Mouse (Mus musculus) C2C12 (cell line): Measurements from ENCODE around the gene Banp. TPM values are rescaled to one million over a fixed set of nuclear protein-coding genes. Genes with fewer than 3 reads are reported as not detected.

Experiments used
- H3K27me3 ChIP-seq: one replicate; pipeline ENCODE4 v1.6.1; 2011; ENCODE audit not compliant: control insufficient read depth, insufficient read depth, insufficient read length
- H3K36me3 ChIP-seq: one replicate; pipeline ENCODE4 v1.6.1; 2011; ENCODE audit not compliant: control insufficient read depth, insufficient read depth
- H3K4me3 ChIP-seq: one replicate; pipeline ENCODE4 v1.5.1; 2011; ENCODE audit warnings: mild to moderate bottlenecking, control low read depth; ENCODE audit not compliant: poor library complexity, insufficient read depth, severe bottlenecking
- H3K79me2 ChIP-seq: one replicate; pipeline ENCODE4 v1.6.1; 2011; ENCODE audit not compliant: control insufficient read depth, insufficient read depth
- H3K79me3 ChIP-seq: one replicate; pipeline ENCODE4 v1.6.1; 2011; ENCODE audit warnings: low read depth, control low read depth
- H3ac ChIP-seq: one replicate; pipeline ENCODE3; 2011; ENCODE audit warnings: low read depth; ENCODE audit not compliant: control insufficient read depth, insufficient read length
- CEBPB ChIP-seq: IDR thresholded peaks from one replicate; pipeline ENCODE4 v1.6.1; 2011; ENCODE audit warnings: low read depth, mild to moderate bottlenecking, control low read depth, moderate library complexity
- CTCF ChIP-seq: IDR thresholded peaks from one replicate; pipeline ENCODE4 v1.5.1; 2011; ENCODE audit not compliant: control insufficient read depth, insufficient read depth, insufficient read length
- FOSL1 ChIP-seq: IDR thresholded peaks from one replicate; pipeline ENCODE4 v1.8.0; 2011; ENCODE audit warnings: mild to moderate bottlenecking, low read length; ENCODE audit not compliant: poor library complexity, insufficient read depth, severe bottlenecking
- MAX ChIP-seq: IDR thresholded peaks from one replicate; pipeline ENCODE4 v1.6.1; 2011; ENCODE audit warnings: mild to moderate bottlenecking, control low read depth
- MYOD1 ChIP-seq: IDR thresholded peaks from one replicate; pipeline ENCODE4 v1.6.1; 2011; ENCODE audit warnings: low read depth; ENCODE audit not compliant: control insufficient read depth, insufficient read length
- MYOG ChIP-seq: IDR thresholded peaks from one replicate; pipeline ENCODE4 v1.6.1; 2011; ENCODE audit not compliant: control insufficient read depth, insufficient read length; ENCODE audit errors: extremely low read depth
- USF1 ChIP-seq: IDR thresholded peaks from one replicate; pipeline ENCODE4 v1.6.1; 2011; ENCODE audit warnings: low read depth, mild to moderate bottlenecking, control low read depth, moderate library complexity
- polyA plus RNA-seq: library from polyadenylated mRNA; unstranded; fragments of >200 nt; fragmentation: generic; extraction: Trizol; gene quantifications from one replicate; pipeline ENCODE4 v1.2.1, GENCODE M21; 2012; ENCODE audit warnings: missing spikeins

Gene Banp
- polyA plus RNA-seq, 1 experiment: 25.9 TPM

DNA sequence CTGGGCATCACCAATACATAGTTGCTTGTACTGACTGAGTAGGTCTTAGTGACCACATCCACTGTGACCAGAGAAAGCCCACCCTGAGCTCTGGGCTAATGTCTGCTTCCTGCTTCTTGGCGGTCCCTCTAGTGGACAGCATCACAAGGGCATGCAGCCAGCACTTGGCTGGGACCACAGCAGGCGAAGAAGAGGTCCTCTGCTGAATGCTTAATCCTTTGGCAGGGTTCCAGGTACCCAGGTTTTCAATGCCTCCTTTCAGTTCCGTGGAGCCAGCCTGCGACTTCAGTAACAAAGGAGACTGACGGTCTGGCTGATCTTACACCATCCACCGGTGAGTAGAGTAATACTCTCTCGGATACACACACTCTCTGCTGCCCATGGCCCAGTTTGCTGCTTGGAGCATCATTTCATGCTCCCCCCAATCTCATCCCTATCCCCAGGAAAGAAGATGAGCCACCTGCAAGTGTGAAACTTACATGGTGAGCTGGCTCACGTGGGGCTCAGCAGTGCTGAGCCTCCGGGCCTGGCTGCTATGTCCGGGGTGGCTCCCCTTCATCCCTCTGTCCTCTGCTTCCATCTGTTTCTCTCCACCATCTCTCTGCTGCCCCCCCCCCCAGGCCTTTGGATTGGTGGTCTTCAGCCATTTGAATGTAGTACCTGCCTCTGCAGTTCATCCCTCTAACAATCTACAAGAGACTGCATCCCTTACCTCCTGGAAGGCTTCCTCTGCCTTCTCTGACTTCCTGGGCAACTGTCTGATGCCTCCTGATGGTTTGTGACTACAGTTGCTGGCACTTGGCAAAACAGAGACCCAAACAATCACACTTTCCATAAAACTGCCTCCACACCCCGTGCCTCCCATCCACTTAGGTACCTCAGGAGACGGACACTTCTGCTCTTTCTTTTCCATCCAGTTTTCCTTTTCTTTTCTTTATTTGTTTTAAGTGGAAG, 13.9 kb upstream of the Banp start:
- no peaks in the 10 kb centered on the region for H3K79me2 ChIP-seq
- no peaks in the 10 kb centered on the region for H3K36me3 ChIP-seq
- no peaks in the 10 kb centered on the region for H3K27me3 ChIP-seq
- TF ChIP-seq MYOG (no peak), CTCF (no peak), USF1 (no peak), MAX (no peak), FOSL1 (no peak), MYOD1 (no peak), CEBPB (no peak)
- no peak overlapping the region for H3K4me3 ChIP-seq
- no peak overlapping the region for H3ac ChIP-seq
- H3K79me3 ChIP-seq: no peaks in the 10 kb centered on the region

DNA sequence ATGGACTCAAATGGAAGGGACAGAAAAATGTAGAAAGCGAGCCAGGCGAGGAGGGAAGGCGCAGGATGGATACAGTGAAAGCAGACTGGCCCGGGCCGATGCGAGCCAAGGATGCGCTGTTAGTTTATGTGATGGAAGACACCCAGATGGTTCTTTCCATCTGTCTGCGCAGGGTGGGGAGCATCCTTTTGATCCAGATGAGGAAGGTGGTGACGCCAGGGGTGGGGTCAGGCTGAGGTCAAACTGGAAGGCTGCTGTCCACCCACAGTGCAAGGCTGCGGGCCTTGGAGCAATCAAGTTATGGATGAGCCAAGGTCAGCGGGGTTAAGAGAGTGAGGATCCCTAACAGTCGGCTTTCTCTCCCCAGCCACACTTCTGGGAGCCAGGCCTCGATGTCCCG, 13.2 kb upstream of the Banp start:
- Histone ChIP-seq H3K27me3 (no peaks in the 10 kb centered on the region), H3ac (no peak overlapping the region), H3K79me3 (no peaks in the 10 kb centered on the region), H3K36me3 (no peaks in the 10 kb centered on the region), H3K79me2 (no peaks in the 10 kb centered on the region), H3K4me3 (no peak overlapping the region)
- TF ChIP-seq USF1 (no peak), CEBPB (no peak), CTCF (no peak), MAX (no peak), MYOD1 (no peak), MYOG (no peak), FOSL1 (no peak)

DNA sequence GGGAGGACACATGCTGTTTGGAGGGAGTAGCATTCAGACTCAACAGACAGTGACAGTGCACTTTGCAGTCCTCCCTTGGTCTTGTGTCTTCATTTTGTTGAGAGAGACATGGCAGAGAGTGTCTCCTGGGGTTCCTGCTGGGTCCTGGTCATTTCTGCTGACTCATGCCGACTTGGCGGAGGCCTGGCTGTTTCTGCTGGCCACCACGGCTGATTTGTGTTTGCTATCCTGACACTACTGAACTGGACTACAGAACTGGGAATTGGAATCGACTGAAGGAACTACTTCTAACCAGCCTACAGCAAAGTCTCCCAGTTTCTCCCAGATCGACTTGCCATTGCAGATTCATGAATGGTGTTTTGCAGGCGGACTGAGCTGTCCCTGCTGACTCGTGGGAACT, 10.8 kb upstream of the Banp start:
- Histone ChIP-seq H3K36me3 (no peaks in the 10 kb centered on the region), H3K79me2 (no peaks in the 10 kb centered on the region), H3K4me3 (no peak overlapping the region), H3K79me3 (no peaks in the 10 kb centered on the region), H3K27me3 (no peaks in the 10 kb centered on the region), H3ac (no peak overlapping the region)
- TF ChIP-seq MYOD1: no peak
- TF ChIP-seq MAX: no peak
- no peak for TF ChIP-seq MYOG
- TF ChIP-seq CEBPB: no peak
- no peak for TF ChIP-seq CTCF
- TF ChIP-seq FOSL1: no peak
- no peak for TF ChIP-seq USF1

DNA sequence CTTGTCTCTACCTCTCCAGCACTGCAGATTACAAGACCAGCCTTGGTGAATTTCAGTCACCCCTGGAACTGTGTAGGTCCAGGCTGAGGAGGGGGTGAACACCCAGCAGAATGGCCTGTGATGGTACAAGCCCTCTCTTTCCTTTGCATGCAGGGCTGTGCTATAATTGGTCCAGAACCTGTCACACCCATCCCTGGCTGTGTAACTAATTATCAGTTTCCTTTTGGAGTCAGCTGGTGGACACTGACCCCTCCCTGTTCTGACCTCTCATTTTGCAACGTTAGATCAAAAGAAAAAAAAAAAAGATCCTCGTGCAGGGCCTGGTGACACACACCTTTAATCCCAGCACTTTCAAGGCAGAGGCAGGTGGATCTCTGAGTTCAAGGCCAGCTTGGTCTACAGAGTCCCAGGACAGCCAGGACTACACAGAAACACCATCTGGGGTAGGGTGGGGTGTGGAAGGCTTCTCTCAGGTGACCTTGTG, 6.5 kb upstream of the Banp start:
- H3ac ChIP-seq: no peak overlapping the region
- no peaks in the 10 kb centered on the region for H3K27me3 ChIP-seq
- TF ChIP-seq MAX: no peak
- TF ChIP-seq CEBPB: no peak
- TF ChIP-seq MYOD1: no peak
- no peak for TF ChIP-seq CTCF
- TF ChIP-seq USF1: no peak
- TF ChIP-seq MYOG: no peak
- TF ChIP-seq FOSL1: no peak
- H3K4me3 ChIP-seq: no peak overlapping the region
- no peaks in the 10 kb centered on the region for H3K36me3 ChIP-seq
- no peaks in the 10 kb centered on the region for H3K79me2 ChIP-seq
- H3K79me3 ChIP-seq: no peaks in the 10 kb centered on the region

DNA sequence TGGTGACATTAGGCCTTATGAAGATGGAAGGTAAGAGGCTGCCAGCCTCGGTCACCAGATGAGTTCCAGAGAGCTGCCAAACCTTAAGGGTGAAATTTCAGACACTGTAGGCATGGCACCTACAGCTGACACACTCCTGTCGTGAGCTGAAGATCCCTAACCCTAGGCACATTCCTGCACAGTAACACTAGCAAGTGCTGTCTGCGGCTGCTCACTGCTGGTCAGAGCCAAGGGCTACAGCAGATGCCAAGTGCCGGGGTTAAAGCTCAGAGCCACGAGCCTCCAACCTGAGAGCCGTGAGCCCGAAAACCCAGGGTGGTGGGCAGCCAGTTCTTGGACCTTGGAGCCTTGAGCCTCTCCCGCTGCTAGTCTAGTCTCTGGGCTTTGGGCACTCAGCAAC, 5.8 kb upstream of the Banp start:
- no peaks in the 10 kb centered on the region for H3K36me3 ChIP-seq
- TF ChIP-seq MAX (no peak), CEBPB (no peak), MYOD1 (no peak), FOSL1 (no peak), MYOG (no peak)
- no peak overlapping the region for H3ac ChIP-seq
- no peak overlapping the region for H3K4me3 ChIP-seq
- H3K79me3 ChIP-seq: no peaks in the 10 kb centered on the region
- H3K79me2 ChIP-seq: no peaks in the 10 kb centered on the region
- H3K27me3 ChIP-seq: no peaks in the 10 kb centered on the region
